Mouse (Mus musculus) limb, embryonic 11.5 days (tissue): ENCODE results near the gene Cuedc1. TPM values are rescaled to one million over a fixed set of nuclear protein-coding genes. Genes with fewer than 3 reads are reported as not detected.

Experiments used
- ATAC-seq: fragments of 200-750 bp; cut with Nextera tagmentation; 2 replicates; pipeline ENCODE4 v1.8.0; 2017; ENCODE audit warnings: low read depth; ENCODE audit not compliant: insufficient number of reproducible peaks, low FRiP score, low TSS enrichment
- DNase-seq: peaks from one replicate; pipeline ENCODE4 v3.0.0-alpha.2; 2015; ENCODE audit warnings: low spot score
- H3K27ac ChIP-seq: fragments of 300-500 bp; sonication (generic); replicated peaks from 2 replicates; pipeline ENCODE4 v1.5.1; 2014; ENCODE audit warnings: low read depth, mild to moderate bottlenecking, low read length
- H3K27me3 ChIP-seq: fragments of 300-500 bp; sonication (generic); 2 replicates; pipeline ENCODE4 v1.6.1; 2014; ENCODE audit warnings: mild to moderate bottlenecking, low read length, mixed read lengths; ENCODE audit not compliant: control insufficient read depth, insufficient read depth
- H3K36me3 ChIP-seq: fragments of 300-500 bp; sonication (generic); 2 replicates; pipeline ENCODE4 v1.6.1; 2014; ENCODE audit warnings: mild to moderate bottlenecking, low read length, moderate library complexity, mixed read lengths; ENCODE audit not compliant: control insufficient read depth, insufficient read depth
- H3K4me1 ChIP-seq: fragments of 300-500 bp; sonication (generic); 2 replicates; pipeline ENCODE4 v1.6.1; 2014; ENCODE audit warnings: low read length, mixed read lengths; ENCODE audit not compliant: control insufficient read depth, insufficient read depth
- H3K4me2 ChIP-seq: fragments of 300-500 bp; sonication (generic); 2 replicates; pipeline ENCODE4 v1.6.1; 2014; ENCODE audit warnings: low read depth, mild to moderate bottlenecking, moderate library complexity; ENCODE audit not compliant: severe bottlenecking
- H3K4me3 ChIP-seq: fragments of 300-500 bp; sonication (generic); 2 replicates; pipeline ENCODE4 v1.5.1; 2014; ENCODE audit warnings: low read depth, low read length
- H3K9ac ChIP-seq: fragments of 300-500 bp; sonication (generic); 2 replicates; pipeline ENCODE4 v1.6.1; 2014; ENCODE audit warnings: mild to moderate bottlenecking, low read length
- H3K9me3 ChIP-seq: fragments of 300-500 bp; sonication (generic); 2 replicates; pipeline ENCODE4 v1.6.1; 2016; ENCODE audit warnings: low read length; ENCODE audit not compliant: control insufficient read depth
- WGBS: fragments of 180-500 bp; shearing (Covaris S2); extraction: QIAGEN DNeasy Blood & Tissue Kit; methylation state at CpG from one replicate; pipeline ENCODE4 v1.1.7; 2014; 5-methylcytosine and 5-hydroxymethylcytosine counted together
- polyA plus RNA-seq: library from polyadenylated mRNA; unstranded; fragments of >200 nt; fragmentation: Nextera tagmentation; extraction: Ambion mirVana; gene quantifications from 2 replicates; pipeline ENCODE4 v1.2.1, GENCODE M21; 2014

Gene Cuedc1
- polyA plus RNA-seq, 1 experiment from 2014 or later: 14.3 TPM

DNA sequence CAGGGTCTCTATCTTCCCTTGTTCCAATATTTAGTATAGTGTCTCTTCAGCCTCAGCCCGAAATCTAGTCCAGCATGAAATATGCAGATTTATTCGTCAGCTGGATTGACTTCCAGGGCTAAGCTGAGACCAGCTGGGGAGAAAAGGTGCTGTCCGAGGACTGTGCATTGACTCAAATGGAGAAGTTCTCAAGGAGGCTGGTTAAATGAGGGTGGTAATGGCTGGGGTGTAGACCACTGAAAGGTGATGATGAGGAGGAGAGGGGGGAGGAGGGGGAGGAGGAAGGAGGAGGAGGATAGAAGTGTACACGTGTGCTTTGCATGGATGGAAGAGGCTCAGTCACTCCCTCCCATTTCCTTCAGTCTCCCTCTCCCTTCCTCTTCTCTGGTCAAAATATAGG, 46.2 kb downstream of the Cuedc1 start:
- H3K4me1 ChIP-seq: peaks cover 48% of the 10 kb centered on the region
- H3K36me3 ChIP-seq: no peaks in the 10 kb centered on the region
- no peak overlapping the region for H3K9ac ChIP-seq
- no peak overlapping the region for H3K27ac ChIP-seq
- H3K9me3 ChIP-seq: no peaks in the 10 kb centered on the region
- H3K4me2 ChIP-seq: no peak overlapping the region
- no peak overlapping the region for H3K4me3 ChIP-seq
- WGBS: 65% methylated on average over 4 of the region's 4 CpGs
- no peaks in the 10 kb centered on the region for H3K27me3 ChIP-seq
- no peak for DNase-seq
- no peak for ATAC-seq

GRCm38 (mm10) chr11:88145214-88146006, 47.6 kb downstream of the Cuedc1 start:
- Histone ChIP-seq H3K4me3 (no peak overlapping the region), H3K27ac (no peak overlapping the region), H3K36me3 (no peaks in the 10 kb centered on the region), H3K4me2 (no peak overlapping the region), H3K9me3 (no peaks in the 10 kb centered on the region), H3K4me1 (peaks cover 40% of the 10 kb centered on the region), H3K9ac (no peak overlapping the region), H3K27me3 (no peaks in the 10 kb centered on the region)
- DNase-seq (no peak), ATAC-seq (no peak)
- 86% methylated on average over 13 of the region's 13 CpGs for whole genome bisulfite sequencing

- ATAC-seq (no peak), DNase-seq (no peak)
- no peaks in the 10 kb centered on the region for H3K36me3 ChIP-seq
- H3K27ac ChIP-seq: 0 out of 2 replicates have a peak overlapping the region, but pooled peaks have one; percentile 6
- no peak overlapping the region for H3K9ac ChIP-seq
- H3K4me2 ChIP-seq: no peak overlapping the region
- H3K4me3 ChIP-seq: no peak overlapping the region
- no peaks in the 10 kb centered on the region for H3K27me3 ChIP-seq
- 80% methylated on average over 12 of the region's 12 CpGs for WGBS
- peaks cover 43% of the 10 kb centered on the region for H3K4me1 ChIP-seq
- H3K9me3 ChIP-seq: no peaks in the 10 kb centered on the region
Observed at GRCm38 (mm10) chr11:88146264-88147060, 48.6 kb downstream of the Cuedc1 start.

- Histone ChIP-seq H3K4me3 (no peak overlapping the region), H3K9ac (no peak overlapping the region), H3K36me3 (no peaks in the 10 kb centered on the region), H3K9me3 (no peaks in the 10 kb centered on the region), H3K4me1 (peaks cover 45% of the 10 kb centered on the region), H3K4me2 (no peak overlapping the region), H3K27ac (no peak overlapping the region), H3K27me3 (no peaks in the 10 kb centered on the region)
- DNase-seq (no peak), ATAC-seq (no peak)
- WGBS: 92% methylated on average over 5 of the region's 5 CpGs
Observed at GRCm38 (mm10) chr11:88147388-88147787, 49.5 kb downstream of the Cuedc1 start.

- no peak overlapping the region for H3K4me3 ChIP-seq
- DNase-seq (no peak), ATAC-seq (no peak)
- H3K4me1 ChIP-seq: peaks cover 43% of the 10 kb centered on the region
- no peaks in the 10 kb centered on the region for H3K27me3 ChIP-seq
- H3K9ac ChIP-seq: no peak overlapping the region
- H3K9me3 ChIP-seq: no peaks in the 10 kb centered on the region
- peak overlapping the region; percentile 85 for H3K27ac ChIP-seq
- WGBS: 39% methylated on average over 7 of the region's 7 CpGs
- no peak overlapping the region; the same call in 1 of the 2 replicates for H3K4me2 ChIP-seq
- H3K36me3 ChIP-seq: no peaks in the 10 kb centered on the region
Observed at GRCm38 (mm10) chr11:88148015-88148637, 50.3 kb downstream of the Cuedc1 start.

- Histone ChIP-seq H3K4me1 (peaks cover 43% of the 10 kb centered on the region), H3K27ac (peak overlapping the region; percentile 85), H3K4me3 (no peak overlapping the region), H3K9ac (peak overlapping the region; percentile 19), H3K4me2 (peak overlapping the region; percentile 15; the same call in 1 of the 2 replicates), H3K9me3 (no peaks in the 10 kb centered on the region), H3K36me3 (no peaks in the 10 kb centered on the region), H3K27me3 (no peaks in the 10 kb centered on the region)
- 5% methylated on average over 11 of the region's 11 CpGs for WGBS
- ATAC-seq (peak; percentile 58; the same call in 1 of the 2 replicates), DNase-seq (peak; percentile 79)
Observed at GRCm38 (mm10) chr11:88148638-88149279, 50.9 kb downstream of the Cuedc1 start.

DNA sequence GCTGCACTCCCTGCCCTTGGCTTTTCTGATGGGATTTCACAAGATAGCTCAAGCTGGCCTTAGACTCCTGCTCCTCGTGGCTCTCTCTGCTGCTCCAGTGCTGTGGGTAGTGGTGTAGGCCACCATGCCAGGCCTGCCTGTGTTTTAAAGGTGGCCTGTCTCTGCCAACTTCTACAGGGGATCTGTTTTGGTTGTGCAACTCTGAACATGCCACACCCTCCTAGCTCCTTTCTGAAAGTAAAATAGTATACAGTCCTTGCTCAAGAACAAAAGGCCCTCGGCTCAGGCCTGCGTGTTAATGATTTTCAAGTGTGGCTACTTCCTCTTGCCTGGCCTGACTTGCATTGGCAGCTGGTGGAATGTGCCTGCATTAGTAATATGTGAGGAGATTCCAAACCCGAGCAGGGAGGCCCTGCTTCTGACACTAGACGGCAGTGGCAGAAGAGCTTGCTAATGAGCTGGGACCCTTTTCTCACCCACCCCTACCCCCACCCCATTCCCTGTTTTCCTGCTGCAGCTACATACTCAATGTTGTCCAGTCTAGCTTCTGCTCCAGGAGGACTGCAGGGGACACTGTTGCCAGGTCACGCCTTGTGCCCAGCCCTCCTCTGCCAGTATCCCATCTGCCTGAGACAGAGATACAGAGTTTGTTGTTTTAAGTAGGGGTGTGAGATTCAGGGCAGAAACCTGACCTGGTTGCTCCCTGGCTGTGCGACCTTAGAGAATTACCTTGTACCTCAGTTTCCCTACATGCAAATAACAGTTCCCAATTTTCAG, 53.7 kb downstream of the Cuedc1 start:
- Histone ChIP-seq H3K9me3 (no peaks in the 10 kb centered on the region), H3K4me2 (no peak overlapping the region), H3K27ac (peak overlapping the region; percentile 48), H3K4me3 (no peak overlapping the region), H3K27me3 (no peaks in the 10 kb centered on the region), H3K9ac (no peak overlapping the region), H3K36me3 (no peaks in the 10 kb centered on the region), H3K4me1 (peaks cover 53% of the 10 kb centered on the region)
- 35% methylated on average over 7 of the region's 7 CpGs for whole genome bisulfite sequencing
- ATAC-seq (no peak), DNase-seq (peak; percentile 57)
